Mouse (Mus musculus): ENCODE data around the gene Hinfp.
"Not testable (repeated sequence)": the region's sequence is repeated elsewhere in the genome, so short reads cannot be mapped to it uniquely, and the experiment has no call there.

Hinfp gene

GRCm38 (mm10) chr9:44305466-44306079, at the start of gene Hinfp:
TSS of gene Hinfp (minus strand) at chr9:44305671.
- peak; percentile 100 for DNase-seq

- DNase-seq, result no peak
These were observed 47.7 kb upstream of the Hinfp start for GRCm38 (mm10) chr9:44353142-44353541.

- DNase-seq, result no peak
These were observed 46.9 kb upstream of the Hinfp start for GRCm38 (mm10) chr9:44352337-44352736.

GRCm38 (mm10) chr9:44351396-44351795, 45.9 kb upstream of the Hinfp start:
- DNase-seq, result no peak

- DNase-seq, result no peak
These were observed 43.1 kb upstream of the Hinfp start for GRCm38 (mm10) chr9:44348546-44348945.

- no peak for DNase-seq
These were observed 42.1 kb upstream of the Hinfp start for GRCm38 (mm10) chr9:44347621-44348020.

GRCm38 (mm10) chr9:44347166-44347565, 41.7 kb upstream of the Hinfp start:
- DNase-seq, result no peak

- DNase-seq, result no peak
These were observed 40.3 kb upstream of the Hinfp start for GRCm38 (mm10) chr9:44345570-44346433.

- peak; percentile 96 for DNase-seq
These were observed 38.4 kb upstream of the Hinfp start, which contains the start of gene Hmbs for GRCm38 (mm10) chr9:44343781-44344421. TSS of gene Hmbs (minus strand) at chr9:44344228.

GRCm38 (mm10) chr9:44343290-44343689, 37.8 kb upstream of the Hinfp start:
- no peak for DNase-seq

- DNase-seq, result no peak
These were observed 37.1 kb upstream of the Hinfp start for GRCm38 (mm10) chr9:44342605-44343004.

GRCm38 (mm10) chr9:44342173-44342572, 36.7 kb upstream of the Hinfp start:
- DNase-seq, result no peak

- no peak for DNase-seq
These were observed 36.0 kb upstream of the Hinfp start for GRCm38 (mm10) chr9:44341487-44341886.

- no peak for DNase-seq
These were observed 33.1 kb upstream of the Hinfp start for GRCm38 (mm10) chr9:44338574-44338973.

- no peak for DNase-seq
These were observed 32.1 kb upstream of the Hinfp start for GRCm38 (mm10) chr9:44337436-44338169.

- DNase-seq, result no peak
These were observed 31.5 kb upstream of the Hinfp start for GRCm38 (mm10) chr9:44336964-44337363.

GRCm38 (mm10) chr9:44336513-44336912, 31.0 kb upstream of the Hinfp start:
- DNase-seq, result not testable (repeated sequence)

- DNase-seq, result no peak
These were observed 30.6 kb upstream of the Hinfp start for GRCm38 (mm10) chr9:44336093-44336406.

GRCm38 (mm10) chr9:44335331-44336092, 30.0 kb upstream of the Hinfp start:
- no peak for DNase-seq

GRCm38 (mm10) chr9:44334396-44335330, 29.2 kb upstream of the Hinfp start, which contains the start of gene H2afx:
TSS of gene H2afx (plus strand) at chr9:44334694.
- peak; percentile 100 for DNase-seq
